Mouse (Mus musculus) layer of hippocampus, adult 8-10 months (tissue): ENCODE results near the gene Itih5. TPM values are rescaled to one million over a fixed set of nuclear protein-coding genes. Genes with fewer than 3 reads are reported as not detected.

Experiments
- DNase-seq, 2 experiments: peaks; one replicate each; pipeline ENCODE4 v3.0.0; 2022; ENCODE audit warnings: low spot score in 2 of 2
- total RNA-seq, 4 experiments: library from RNA; stranded (reverse); gene quantifications; 2 replicates each; pipeline ENCODE4 v1.2.4; 2022

Itih5 gene
- total RNA-seq, 4 experiments from 2014 or later: 12.7 to 14.1 (median 13.4) TPM

- DNase-seq: no peak
Observed at GRCm38 (mm10) chr2:10260109-10260508, 106.7 kb downstream of the Itih5 start.

- DNase-seq: no peak
Observed at GRCm38 (mm10) chr2:10261337-10261736, 108.0 kb downstream of the Itih5 start.

- no peak for DNase-seq
Observed at GRCm38 (mm10) chr2:10262722-10263121, 109.4 kb downstream of the Itih5 start.

- DNase-seq: no peak
Observed at GRCm38 (mm10) chr2:10263909-10264489, 110.6 kb downstream of the Itih5 start.

DNA sequence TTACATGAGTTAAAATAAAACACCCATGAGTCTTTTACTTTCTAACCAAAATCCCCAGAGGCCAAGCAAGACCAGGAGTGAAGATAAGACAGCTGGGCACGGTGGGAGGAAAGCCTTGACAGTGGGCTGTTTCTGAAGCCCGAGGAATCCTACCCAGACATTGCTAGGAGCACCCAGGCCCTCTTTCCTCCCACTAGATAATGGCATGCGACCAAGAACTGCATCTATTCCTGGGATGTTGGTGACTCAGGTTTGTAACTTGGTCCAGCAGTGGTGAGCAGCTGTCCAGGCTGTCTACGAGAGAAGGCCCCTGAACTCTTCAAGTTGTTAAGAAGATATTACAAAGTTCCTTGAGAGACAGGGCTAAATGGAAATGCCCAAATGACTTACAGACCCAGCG lies 112.5 kb downstream of the Itih5 start:
- DNase-seq: no peak

DNA sequence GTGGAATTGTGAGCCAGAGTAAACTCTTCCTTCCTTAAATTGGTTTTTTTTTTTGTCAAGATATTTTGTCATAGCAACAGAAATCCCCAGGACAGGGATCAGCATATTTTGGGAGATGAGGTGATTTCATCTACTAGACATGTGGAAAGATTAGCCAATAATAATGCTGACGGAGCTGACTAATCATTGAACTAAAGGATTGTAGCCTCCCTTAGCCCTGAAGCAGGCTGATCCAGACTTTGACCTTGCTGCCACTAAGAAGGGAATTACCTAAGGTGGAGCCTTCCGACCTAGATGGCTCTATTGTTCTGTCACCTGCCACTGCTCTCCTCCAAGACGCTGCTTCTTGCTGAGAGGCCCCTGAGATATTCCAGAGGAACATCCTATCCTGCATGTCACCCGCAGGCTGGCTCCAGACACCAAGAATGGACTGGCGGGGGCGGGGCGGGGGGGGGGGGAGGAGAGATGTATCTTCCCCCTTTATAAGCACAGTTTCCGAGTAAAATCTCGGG lies 119.3 kb downstream of the Itih5 start:
- DNase-seq: no peak

DNA sequence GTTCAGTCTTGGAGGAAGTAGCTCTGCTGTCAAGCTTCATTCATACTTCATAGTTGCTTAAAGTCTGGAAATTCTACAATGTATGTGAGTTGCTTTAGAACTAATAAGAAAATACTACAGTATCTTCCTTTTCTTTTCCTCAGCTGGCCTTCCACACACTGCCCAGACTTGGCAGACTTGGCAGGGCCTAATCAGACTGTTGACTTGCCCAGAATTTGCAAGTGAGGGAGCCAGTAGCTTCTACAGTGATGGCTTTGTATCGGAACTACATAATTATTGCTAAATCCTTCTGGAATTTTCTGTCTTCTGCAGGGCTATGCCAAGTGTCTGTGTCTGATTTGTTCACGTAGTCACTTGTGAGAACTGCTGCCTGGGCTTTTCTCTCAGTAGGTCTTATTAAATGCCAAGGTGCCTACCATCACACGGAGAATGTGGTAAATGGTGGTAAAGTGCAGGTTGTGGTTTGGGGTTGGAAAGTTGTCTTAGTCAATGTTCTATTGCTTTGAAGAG lies 120.2 kb downstream of the Itih5 start:
- DNase-seq: no peak

- peak; percentile 44 to 45 for DNase-seq
Observed at GRCm38 (mm10) chr2:10276194-10276593, 122.8 kb downstream of the Itih5 start.

DNA sequence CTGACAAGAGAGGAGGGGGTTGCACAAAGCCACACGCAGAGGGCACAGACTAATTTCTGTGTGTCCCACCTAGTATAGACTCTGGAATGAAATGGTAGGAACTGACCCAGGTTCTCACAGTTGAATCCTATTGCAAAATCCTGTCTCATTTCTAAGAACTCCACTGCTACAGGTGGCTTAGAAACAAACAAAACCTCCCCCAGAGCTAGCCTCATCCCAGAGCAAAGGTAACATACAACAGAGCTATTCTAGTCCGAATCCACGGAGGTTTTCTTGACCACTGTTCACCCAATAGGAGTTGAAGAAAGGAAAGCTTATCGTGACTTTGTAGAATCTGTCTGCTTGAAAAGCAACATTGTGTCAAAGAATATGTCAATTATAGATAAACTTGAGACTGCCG lies 130.3 kb downstream of the Itih5 start:
- DNase-seq: no peak

DNA sequence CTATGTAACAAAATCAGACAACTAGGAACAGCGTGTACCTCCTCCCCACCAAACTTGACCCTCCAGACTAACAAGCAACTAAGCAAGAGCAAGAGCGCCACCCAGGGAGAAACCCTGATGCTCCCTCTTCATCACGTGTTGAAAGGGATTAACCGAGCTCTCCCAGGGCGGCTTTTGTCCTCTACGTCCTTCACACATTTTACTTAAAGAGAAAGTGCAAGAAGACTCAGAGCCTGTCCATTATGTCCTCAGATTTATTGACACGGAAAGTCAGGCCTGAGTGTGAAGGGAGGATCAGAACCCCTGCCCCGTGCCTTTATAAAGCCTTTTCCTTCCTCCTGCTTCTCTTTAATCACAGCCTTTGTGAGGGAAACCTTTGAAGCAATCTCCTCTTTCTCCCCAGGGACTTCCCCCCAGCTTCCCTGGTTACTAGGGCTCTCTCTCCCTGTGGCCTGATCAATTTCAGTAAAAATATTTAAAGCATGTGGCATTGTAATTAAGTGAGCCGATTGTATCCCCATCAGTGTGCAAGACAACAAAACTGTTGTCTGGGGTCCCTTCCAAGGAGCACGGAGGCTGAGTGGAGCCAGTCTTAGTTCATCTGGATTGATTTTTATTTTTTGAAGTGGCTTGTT lies 131.4 kb downstream of the Itih5 start:
- peak; percentile 13 to 15 for DNase-seq

GRCm38 (mm10) chr2:10285975-10286374 lies 132.6 kb downstream of the Itih5 start:
- DNase-seq: no peak

- peak; percentile 40 to 79 for DNase-seq
Observed at GRCm38 (mm10) chr2:10288142-10288831, 134.9 kb downstream of the Itih5 start.

GRCm38 (mm10) chr2:10288881-10289280 lies 135.5 kb downstream of the Itih5 start:
- DNase-seq: no peak

GRCm38 (mm10) chr2:10290115-10290514 lies 136.7 kb downstream of the Itih5 start:
- DNase-seq: no peak

DNA sequence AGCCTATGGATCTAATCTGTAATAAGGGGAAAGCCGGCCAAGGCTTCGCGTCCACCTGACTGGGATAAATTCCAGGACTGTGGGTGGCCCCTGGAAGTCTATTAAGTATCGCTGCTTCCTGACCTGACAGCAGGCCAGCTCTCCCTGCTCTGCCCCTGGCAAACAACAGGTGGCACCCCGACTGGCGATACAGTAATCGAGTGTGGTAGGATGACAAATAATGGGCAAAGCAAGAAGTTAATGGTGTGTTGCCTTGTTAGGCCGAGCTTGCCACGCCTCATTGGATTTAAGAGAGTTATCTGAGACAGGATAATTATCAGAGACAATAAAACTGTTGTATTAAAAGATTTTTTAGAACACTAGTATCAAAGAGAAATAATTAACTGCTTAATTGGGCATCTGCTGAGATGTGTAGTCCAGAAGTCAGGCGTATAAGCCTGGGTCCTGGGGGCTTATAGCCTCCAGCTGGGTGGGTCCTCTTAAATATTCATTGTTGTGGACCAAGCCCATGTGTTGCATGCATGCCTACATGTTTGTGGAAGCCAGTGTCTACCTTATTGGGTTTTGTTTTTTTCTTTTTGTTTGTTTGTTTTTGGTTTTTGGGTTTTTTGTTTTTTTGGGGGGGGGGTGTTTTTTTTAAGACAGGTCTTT lies 140.3 kb downstream of the Itih5 start:
- no peak for DNase-seq

- no peak for DNase-seq
Observed at GRCm38 (mm10) chr2:10295908-10296307, 142.5 kb downstream of the Itih5 start.

DNA sequence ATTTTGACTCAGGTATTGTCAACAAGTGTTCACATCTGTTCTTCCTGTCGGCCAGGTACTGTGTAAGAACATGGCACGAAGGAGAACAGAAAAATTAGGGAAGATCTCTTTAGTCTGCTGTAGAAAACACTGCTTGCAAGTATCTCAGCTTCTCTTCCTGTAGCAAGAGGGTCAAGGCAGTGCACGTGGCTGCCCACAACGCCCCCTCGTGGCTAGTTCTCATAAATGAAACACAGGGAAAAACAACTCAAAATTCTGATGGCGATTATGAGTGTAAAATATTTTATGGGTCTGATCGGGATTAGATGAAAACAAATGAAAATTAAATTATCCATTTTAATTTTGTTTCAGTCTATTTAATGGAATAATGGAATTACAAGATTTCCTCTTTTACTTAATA lies 146.9 kb downstream of the Itih5 start:
- no peak for DNase-seq

- DNase-seq: no peak
Observed at GRCm38 (mm10) chr2:10300771-10301170, 147.4 kb downstream of the Itih5 start.

DNA sequence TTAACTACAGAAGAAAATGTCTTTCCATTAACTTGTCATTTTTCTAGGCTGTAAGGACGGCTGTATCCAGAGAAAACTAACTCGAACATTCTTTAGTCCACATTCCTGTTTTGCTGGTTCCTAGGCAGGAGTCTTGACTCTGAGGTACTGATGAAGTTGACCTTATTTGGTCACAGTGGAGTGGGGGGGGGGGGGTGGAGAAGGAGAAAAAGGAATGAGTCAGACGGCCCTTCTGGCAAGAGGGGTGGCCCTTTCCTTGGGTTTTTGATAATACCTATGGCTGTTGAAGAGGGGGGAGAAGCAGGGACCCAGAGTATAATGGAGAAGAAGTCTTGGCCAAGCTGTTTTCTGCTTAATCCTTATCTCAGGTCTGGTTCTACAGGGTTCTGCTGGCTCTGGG lies 148.0 kb downstream of the Itih5 start:
- DNase-seq: no peak

- no peak for DNase-seq
Observed at GRCm38 (mm10) chr2:10301997-10302396, 148.6 kb downstream of the Itih5 start.

GRCm38 (mm10) chr2:10304911-10305310 lies 151.5 kb downstream of the Itih5 start:
- DNase-seq: no peak
